Mouse (Mus musculus) embryonic facial prominence, embryonic 13.5 days (tissue): ENCODE measurements at regions not wholly inside any gene's neighbourhood (a gene's known extent, or its start where the extent isn't known, plus 50 kb on each side); places are given as distances from the start of the nearest gene placed in this dataset.

Experiments used
- ATAC-seq: fragments of 200-750 bp; cut with Nextera tagmentation; 2 replicates; pipeline ENCODE4 v1.8.0; 2017; ENCODE audit warnings: low read depth; ENCODE audit not compliant: insufficient number of reproducible peaks, insufficient read depth, low FRiP score, low TSS enrichment
- H3K27ac ChIP-seq: fragments of 300-500 bp; sonication (generic); 2 replicates; pipeline ENCODE4 v1.5.1; 2015; ENCODE audit warnings: moderate library complexity, mild to moderate bottlenecking, inconsistent platforms
- H3K27me3 ChIP-seq: fragments of 300-500 bp; sonication (generic); 2 replicates; pipeline ENCODE4 v1.6.1; 2015; ENCODE audit warnings: mild to moderate bottlenecking, inconsistent platforms
- H3K36me3 ChIP-seq: fragments of 300-500 bp; sonication (generic); 2 replicates; pipeline ENCODE4 v1.6.1; 2015; ENCODE audit warnings: mild to moderate bottlenecking, inconsistent platforms
- H3K4me1 ChIP-seq: fragments of 300-500 bp; sonication (generic); 2 replicates; pipeline ENCODE4 v1.6.1; 2015; ENCODE audit warnings: inconsistent platforms
- H3K4me2 ChIP-seq: fragments of 300-500 bp; sonication (generic); 2 replicates; pipeline ENCODE4 v1.6.1; 2015; ENCODE audit warnings: moderate library complexity, mild to moderate bottlenecking, inconsistent platforms
- H3K4me3 ChIP-seq: fragments of 300-500 bp; sonication (generic); 2 replicates; pipeline ENCODE4 v1.5.1; 2015; ENCODE audit warnings: mild to moderate bottlenecking, inconsistent platforms
- H3K9ac ChIP-seq: fragments of 300-500 bp; sonication (generic); 2 replicates; pipeline ENCODE4 v1.6.1; 2015; ENCODE audit warnings: mild to moderate bottlenecking, inconsistent platforms
- H3K9me3 ChIP-seq: fragments of 300-500 bp; sonication (generic); 2 replicates; pipeline ENCODE4 v1.6.1; 2016; ENCODE audit warnings: inconsistent platforms
- WGBS: fragments of 180-500 bp; shearing (Covaris S2); methylation state at CpG from one replicate; pipeline ENCODE4 v1.1.7; 2015; ENCODE audit warnings: mixed read lengths; 5-methylcytosine and 5-hydroxymethylcytosine counted together

DNA sequence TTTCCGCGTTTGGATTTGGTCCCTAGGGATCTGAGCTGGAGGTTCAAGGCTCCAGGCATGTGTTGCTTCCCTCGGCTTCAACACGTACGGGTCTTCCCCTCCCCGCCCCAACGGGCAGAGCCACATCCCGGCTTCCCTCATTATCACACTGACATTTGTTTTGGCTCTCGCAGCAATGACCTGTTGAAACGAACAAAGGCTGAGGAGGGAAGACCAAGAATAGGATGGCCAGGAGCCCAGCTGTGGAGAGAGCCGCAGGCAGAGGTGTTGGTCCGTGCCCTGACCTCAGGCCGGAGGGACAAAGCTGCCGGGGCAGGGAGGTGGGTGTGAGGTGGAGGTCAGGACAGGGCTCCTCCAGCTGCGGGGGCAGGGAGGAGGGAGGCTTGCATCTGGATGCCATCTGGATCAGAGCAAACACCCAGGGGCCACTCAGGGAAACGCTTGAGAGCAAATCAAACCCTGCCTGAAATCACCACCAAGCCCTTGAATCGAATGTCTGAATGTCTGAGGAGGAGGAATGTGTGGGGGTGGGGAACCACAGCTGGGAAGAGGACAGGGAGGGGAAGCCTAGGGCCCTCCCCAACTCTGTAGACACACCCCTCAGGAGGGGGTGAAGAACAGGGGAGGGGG lies 145.6 kb downstream of the Vegfa start:
- H3K4me2 ChIP-seq, result peak overlapping the region; percentile 45
- H3K4me3 ChIP-seq, result no peak overlapping the region
- H3K36me3 ChIP-seq, result no peaks in the 10 kb centered on the region
- 2% methylated on average over 17 of the region's 17 CpGs for WGBS
- no peaks in the 10 kb centered on the region for H3K9me3 ChIP-seq
- H3K27ac ChIP-seq, result peak overlapping the region; percentile 84
- H3K4me1 ChIP-seq, result peaks cover 41% of the 10 kb centered on the region
- H3K9ac ChIP-seq, result peak overlapping the region; percentile 44
- 0 out of 2 replicates have a peak, but pooled peaks have one; percentile 46 for ATAC-seq
- no peaks in the 10 kb centered on the region for H3K27me3 ChIP-seq

DNA sequence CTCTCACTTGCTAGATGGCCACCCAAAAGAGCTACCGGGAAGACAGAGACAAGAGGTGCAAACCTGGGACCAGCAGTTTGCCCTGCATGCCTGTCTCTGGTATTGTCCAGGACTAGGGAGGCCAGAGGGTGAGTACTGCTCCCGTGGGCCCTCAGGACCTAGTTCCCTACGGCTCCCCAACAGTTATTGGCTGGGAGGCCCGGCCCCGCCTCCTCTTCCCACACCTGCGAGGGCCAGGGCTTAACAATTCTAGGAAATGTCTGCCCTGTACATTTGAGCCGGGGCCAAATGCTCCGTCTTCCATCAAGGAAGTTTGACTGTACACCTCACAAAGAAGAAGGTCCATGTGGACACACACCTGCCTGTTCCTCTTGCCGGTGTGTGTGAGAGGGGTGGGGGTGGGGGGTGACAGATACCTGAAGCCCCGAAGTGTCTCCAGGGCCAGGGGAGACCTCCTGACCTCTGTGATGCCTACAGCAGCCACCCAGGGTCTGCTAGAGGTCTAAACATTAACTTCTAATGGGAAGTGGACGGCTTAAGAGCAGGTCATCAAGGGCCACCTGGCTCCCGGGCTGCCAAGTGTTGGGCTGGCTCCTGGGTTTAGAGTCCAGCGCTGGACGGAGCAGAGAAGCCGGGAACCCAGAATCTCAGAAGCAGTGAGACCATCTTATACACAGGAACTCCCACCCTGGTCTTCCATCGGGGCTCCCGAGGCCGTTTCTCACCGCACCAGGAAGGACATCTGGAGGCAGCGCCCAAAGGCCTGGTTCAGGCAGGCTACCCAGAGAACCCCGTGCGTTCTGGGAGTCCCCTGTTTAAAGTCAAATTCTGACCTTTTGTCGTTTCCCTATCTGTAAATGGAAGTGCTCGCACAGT lies 146.5 kb downstream of the Vegfa start:
- Histone ChIP-seq H3K36me3 (no peaks in the 10 kb centered on the region), H3K4me3 (no peak overlapping the region), H3K27ac (peak overlapping the region; percentile 84), H3K9me3 (no peaks in the 10 kb centered on the region), H3K27me3 (no peaks in the 10 kb centered on the region), H3K4me2 (peak overlapping the region; percentile 45), H3K9ac (peak overlapping the region; percentile 44; the same call in 1 of the 2 replicates), H3K4me1 (peaks cover 41% of the 10 kb centered on the region)
- no peak for ATAC-seq
- 43% methylated on average over 24 of the region's 24 CpGs for WGBS

DNA sequence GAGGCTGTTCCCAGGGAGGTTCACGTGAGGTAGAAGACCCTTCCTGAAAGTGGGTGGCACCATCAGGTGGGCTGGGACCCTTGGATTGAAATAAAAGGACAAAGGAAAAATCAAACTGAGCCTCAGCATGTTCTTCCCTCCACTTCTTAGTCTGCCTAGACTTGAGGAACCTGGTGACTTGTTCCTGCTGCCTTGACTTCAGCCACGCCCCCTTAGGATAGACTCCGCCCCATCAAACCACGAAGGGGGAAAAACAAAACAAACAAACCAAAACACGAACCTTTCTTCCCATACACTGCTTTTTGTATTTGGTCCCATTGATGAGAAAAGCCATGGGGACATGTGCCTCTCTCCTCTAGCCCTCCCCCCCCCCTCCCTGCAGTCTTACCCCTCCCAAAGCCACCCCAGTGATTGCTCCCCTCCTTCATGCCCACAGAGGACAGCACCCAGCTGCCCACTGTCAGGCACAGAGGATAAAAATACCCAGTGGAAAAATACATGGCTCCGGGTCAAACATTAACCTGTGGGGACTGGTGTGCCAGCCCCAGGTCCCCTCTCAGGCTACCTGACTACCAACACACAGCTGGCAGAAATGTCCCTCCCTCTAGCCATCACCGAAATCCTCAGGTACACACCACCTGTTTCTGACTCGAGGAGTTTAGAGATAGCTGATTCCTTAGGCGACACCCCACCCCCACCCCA lies 148.0 kb downstream of the Vegfa start:
- Histone ChIP-seq H3K4me2 (no peak overlapping the region), H3K9ac (no peak overlapping the region), H3K27ac (no peak overlapping the region), H3K27me3 (no peaks in the 10 kb centered on the region), H3K9me3 (no peaks in the 10 kb centered on the region), H3K4me3 (no peak overlapping the region), H3K4me1 (peaks cover 44% of the 10 kb centered on the region), H3K36me3 (no peaks in the 10 kb centered on the region)
- 63% methylated on average over 9 of the region's 9 CpGs for WGBS
- no peak for ATAC-seq

DNA sequence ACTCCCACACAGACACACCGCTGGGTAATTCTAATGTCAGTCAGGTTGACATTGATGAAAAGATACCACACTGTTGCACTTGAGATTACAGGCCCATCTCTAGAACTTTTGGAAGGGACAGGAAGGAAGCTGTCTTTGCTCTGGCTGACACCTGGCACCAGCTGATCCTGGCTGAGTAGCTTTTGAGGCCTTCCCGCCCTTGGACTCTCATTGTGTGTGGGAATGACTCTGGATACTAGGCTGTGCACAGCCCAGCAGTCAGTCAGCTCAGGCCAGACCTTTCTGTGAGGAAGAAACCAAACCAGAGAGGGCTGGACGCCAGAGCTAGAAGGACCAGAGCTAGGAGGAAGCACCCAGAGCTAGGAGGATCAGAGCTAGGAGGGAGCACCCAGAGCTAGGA lies 149.0 kb upstream of the 1600014C23Rik start:
- H3K4me1 ChIP-seq, result peaks cover 32% of the 10 kb centered on the region
- no peak for ATAC-seq
- 74% methylated on average over 3 of the region's 3 CpGs for WGBS
- no peaks in the 10 kb centered on the region for H3K36me3 ChIP-seq
- no peak overlapping the region for H3K9ac ChIP-seq
- H3K4me3 ChIP-seq, result no peak overlapping the region
- H3K27ac ChIP-seq, result no peak overlapping the region
- H3K27me3 ChIP-seq, result no peaks in the 10 kb centered on the region
- no peak overlapping the region for H3K4me2 ChIP-seq
- no peaks in the 10 kb centered on the region for H3K9me3 ChIP-seq

DNA sequence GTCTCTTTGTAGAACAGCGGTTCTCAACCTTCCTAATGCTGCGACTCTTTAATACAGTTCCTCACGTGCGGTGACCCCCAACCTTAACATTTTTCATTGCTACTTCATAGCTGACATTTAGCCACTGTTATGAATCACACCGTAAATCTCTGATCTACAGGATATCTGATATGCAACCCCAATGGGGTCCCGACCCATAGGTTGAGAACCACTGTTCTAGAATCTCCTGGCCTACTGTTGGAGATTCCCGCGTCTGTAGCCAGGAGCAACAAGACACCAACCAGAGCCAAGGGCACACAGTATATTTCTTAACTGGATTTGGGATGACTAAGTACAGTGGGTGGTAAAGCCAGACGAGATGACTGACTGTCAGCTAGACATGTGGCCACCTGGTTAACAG lies 147.6 kb upstream of the 1600014C23Rik start:
- no peak overlapping the region for H3K27ac ChIP-seq
- no peaks in the 10 kb centered on the region for H3K9me3 ChIP-seq
- no peak for ATAC-seq
- H3K36me3 ChIP-seq, result no peaks in the 10 kb centered on the region
- peaks cover 28% of the 10 kb centered on the region for H3K4me1 ChIP-seq
- 91% methylated on average over 9 of the region's 9 CpGs for WGBS
- H3K4me3 ChIP-seq, result no peak overlapping the region
- H3K27me3 ChIP-seq, result no peaks in the 10 kb centered on the region
- H3K9ac ChIP-seq, result no peak overlapping the region
- no peak overlapping the region for H3K4me2 ChIP-seq

DNA sequence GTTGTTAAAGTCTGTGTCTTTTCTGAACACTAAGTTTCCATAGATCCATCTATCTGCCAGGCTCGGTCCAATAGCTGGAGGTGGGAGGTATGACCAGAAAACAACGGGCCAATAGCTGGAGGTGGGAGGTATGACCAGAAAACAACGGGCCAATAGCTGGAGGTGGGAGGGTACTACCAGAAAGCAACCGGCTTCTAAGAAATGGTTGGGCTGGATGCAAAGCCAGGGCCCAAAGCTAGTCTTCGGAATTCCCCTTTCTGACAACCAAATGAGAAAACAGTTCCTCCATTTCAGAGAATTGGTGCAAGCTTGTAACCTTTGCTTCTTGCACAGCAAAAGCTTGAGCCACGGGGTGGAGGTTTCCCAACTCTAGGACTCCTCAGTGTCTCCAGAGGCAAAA lies 147.1 kb upstream of the 1600014C23Rik start:
- H3K9ac ChIP-seq, result no peak overlapping the region
- no peak for ATAC-seq
- no peak overlapping the region for H3K4me3 ChIP-seq
- H3K27me3 ChIP-seq, result no peaks in the 10 kb centered on the region
- H3K4me2 ChIP-seq, result no peak overlapping the region
- H3K36me3 ChIP-seq, result no peaks in the 10 kb centered on the region
- no peaks in the 10 kb centered on the region for H3K9me3 ChIP-seq
- WGBS, result 86% methylated on average over 6 of the region's 6 CpGs
- H3K27ac ChIP-seq, result no peak overlapping the region
- peaks cover 23% of the 10 kb centered on the region for H3K4me1 ChIP-seq

DNA sequence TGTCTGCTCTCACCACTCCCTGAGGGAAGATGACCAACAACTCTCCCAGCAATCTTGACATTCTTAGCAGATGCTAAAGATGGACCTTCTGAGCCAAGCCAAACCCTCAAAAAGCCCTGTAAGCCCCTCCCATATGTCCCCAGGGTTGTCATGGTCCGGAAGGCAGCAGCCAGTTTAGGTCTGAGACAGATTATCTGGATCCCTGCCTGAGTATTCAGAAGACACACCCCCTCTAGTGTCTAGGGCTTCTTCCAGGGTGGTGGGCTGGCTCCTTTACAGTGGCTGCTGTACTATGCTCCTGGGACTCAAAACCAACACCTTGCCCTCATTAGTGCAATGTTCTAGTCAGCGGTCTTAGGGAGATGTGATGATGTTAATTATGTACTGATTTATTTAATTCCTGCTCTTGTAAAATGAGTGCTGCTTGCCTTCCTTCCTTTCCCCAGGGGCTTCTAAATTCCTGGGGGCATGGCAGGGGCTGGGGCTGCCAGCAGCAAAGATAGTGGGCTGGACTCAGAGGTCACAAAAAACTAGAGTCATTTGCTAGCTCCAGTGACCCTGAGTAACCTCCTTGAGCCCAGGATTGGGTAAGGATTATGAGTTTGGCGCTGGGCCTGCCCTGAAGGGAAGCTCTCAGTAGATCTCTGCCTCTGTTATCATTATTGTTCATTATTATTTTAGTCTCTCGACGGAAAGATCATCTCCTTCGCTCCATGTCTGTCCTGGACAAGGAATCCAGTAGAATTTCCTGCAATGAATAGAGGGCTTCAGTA lies 146.0 kb upstream of the 1600014C23Rik start:
- 45% methylated on average over 6 of the region's 6 CpGs for WGBS
- ATAC-seq, result no peak
- Histone ChIP-seq H3K4me3 (no peak overlapping the region), H3K27ac (no peak overlapping the region), H3K36me3 (no peaks in the 10 kb centered on the region), H3K9ac (no peak overlapping the region), H3K9me3 (no peaks in the 10 kb centered on the region), H3K4me1 (peaks cover 16% of the 10 kb centered on the region), H3K27me3 (peaks cover 4% of the 10 kb centered on the region), H3K4me2 (no peak overlapping the region)

DNA sequence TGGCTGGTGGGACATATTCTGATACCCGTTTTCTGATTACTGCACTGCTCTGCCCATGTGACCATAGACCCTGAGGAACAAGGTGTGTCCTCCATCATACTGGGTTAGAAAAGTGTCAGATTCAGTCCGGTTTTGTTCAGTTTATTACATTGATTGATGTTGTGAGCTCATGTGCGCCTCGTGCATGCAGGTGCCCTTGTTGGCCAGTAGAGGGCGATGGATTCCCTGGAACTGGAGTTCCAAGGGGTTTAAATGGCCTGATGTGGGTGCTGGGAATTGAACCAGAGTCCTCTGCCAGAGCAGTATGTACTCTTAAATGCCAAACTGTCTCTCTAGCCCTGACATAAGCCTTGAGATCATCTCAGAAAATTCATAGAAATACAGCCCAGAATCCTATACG lies 144.8 kb upstream of the 1600014C23Rik start:
- Histone ChIP-seq H3K27me3 (peaks cover 16% of the 10 kb centered on the region), H3K4me3 (no peak overlapping the region), H3K9ac (no peak overlapping the region), H3K9me3 (no peaks in the 10 kb centered on the region; the same call in 1 of the 2 replicates), H3K36me3 (no peaks in the 10 kb centered on the region), H3K27ac (no peak overlapping the region), H3K4me2 (no peak overlapping the region), H3K4me1 (peaks cover 25% of the 10 kb centered on the region)
- 87% methylated on average over 6 of the region's 6 CpGs for WGBS
- no peak for ATAC-seq

DNA sequence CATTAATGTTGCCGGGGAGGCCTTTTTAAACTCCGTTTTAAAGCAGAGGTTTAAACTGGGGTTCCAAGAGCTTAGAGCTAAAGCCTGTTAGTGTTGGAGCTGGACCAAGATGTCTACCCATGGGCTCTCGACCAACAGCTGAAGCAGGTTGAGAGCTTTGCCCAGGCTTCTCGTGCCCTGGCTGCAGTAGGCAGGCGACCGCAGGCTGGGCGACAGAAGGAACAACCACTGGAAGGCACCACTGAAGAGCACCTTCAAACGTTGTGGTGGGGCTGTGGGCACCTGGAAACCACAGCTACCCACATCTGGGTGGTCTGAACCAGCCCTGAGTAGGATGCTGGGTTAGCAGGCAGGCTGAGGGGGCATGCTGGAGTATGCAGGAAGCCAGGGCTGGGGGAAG lies 141.7 kb upstream of the 1600014C23Rik start:
- Histone ChIP-seq H3K4me1 (peaks cover 48% of the 10 kb centered on the region), H3K27me3 (peaks cover 34% of the 10 kb centered on the region), H3K36me3 (no peaks in the 10 kb centered on the region), H3K27ac (no peak overlapping the region), H3K9ac (no peak overlapping the region), H3K4me3 (no peak overlapping the region), H3K9me3 (no peaks in the 10 kb centered on the region; the same call in 1 of the 2 replicates), H3K4me2 (no peak overlapping the region)
- 90% methylated on average over 8 of the region's 8 CpGs for WGBS
- ATAC-seq, result no peak

DNA sequence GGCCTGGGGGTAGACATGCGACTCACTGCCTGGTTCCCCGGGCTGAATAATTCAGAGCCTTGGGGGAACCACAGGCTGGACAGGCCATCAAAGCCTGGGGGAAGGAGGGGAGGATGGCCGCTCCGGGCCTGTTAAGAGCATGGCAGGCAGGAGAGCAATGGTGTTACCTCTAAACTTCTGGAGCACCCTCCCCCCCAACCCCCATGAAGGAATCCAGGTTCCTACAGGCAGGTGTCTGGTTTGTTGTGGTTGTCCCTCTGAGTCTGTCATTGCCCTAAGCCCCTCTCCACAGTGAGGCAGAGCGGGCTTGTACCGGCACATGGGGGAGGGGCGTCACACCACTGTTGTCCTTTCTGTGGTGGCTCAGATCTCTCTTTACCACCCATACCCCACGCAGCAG lies 140.4 kb upstream of the 1600014C23Rik start:
- Histone ChIP-seq H3K4me3 (no peak overlapping the region), H3K9ac (no peak overlapping the region), H3K4me2 (peak overlapping the region; percentile 36), H3K27ac (no peak overlapping the region), H3K4me1 (peaks cover 43% of the 10 kb centered on the region), H3K9me3 (no peaks in the 10 kb centered on the region; the same call in 1 of the 2 replicates), H3K36me3 (no peaks in the 10 kb centered on the region), H3K27me3 (peaks cover 34% of the 10 kb centered on the region)
- ATAC-seq, result no peak
- WGBS, result 31% methylated on average over 8 of the region's 8 CpGs
